In the genomic region with DNA sequence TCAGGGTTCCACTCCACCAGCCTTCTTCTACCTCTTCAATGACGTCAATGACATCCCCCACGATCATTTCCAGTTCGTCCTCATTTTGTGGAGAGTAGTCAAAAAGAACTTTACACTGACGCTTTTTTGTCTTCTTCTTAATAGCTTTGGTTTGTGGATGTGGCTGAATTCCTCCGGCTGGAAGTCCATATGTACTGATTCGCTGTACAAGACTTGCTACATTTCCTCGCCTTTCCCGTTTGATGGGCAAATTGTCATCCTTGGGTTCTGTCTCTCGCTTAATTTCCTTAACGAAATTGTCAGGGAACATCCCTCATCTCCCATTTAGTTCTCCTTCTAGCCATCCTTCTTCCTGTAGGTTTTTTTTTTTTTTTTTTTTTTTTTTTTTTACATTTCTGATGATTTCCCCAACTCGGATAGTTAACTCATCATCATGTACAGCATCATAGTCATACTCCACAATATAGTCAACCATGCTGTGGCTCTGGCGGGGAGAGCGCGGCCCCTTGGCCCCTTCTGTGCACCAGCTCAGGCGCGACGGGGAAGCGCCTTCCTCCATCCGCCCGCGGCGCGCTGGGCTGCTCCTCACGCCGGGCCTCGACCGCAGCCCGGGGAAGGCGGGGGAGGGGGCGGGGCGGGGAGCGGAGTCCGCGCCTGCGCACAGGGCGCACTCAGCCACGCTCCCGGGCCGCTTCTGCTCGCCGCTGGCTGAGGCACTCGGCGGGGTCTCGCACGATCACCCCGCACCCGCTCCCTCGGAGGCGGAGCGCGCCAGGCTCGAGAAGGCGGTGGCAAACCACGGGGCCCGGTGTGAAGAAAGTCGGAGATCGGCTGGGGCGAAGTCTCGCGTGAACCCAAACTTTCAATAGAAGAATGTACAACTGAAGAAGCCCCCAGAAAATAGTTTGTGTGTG, we compare ENCODE assay signal across 8 mouse cellular contexts. TPM values are rescaled to one million over a fixed set of nuclear protein-coding genes. Genes with fewer than 3 reads are reported as not detected.
DNase-seq lines count a peak whose midpoint lies in the region; ATAC-seq and TF ChIP-seq lines count a peak whose summit lies in the region.

No protein-coding gene starts in this region.

- WGBS in forebrain, embryonic 11.5 days: 6% methylated on average over 49 of the region's 60 CpGs
- 7% methylated on average over 59 of the region's 60 CpGs for WGBS in heart, embryonic 16.5 days
- WGBS in liver, postnatal 0 days (ENCODE audit: insufficient replicate concordance): 6% methylated on average over 60 of the region's 60 CpGs
- WGBS in neural tube, embryonic 14.5 days: 5% methylated on average over 55 of the region's 60 CpGs

- peak; percentile 98 for ATAC-seq in forebrain, embryonic 11.5 days (replicated peaks; ENCODE audit: low FRiP score)
- peak; percentile 98 for ATAC-seq in heart, embryonic 16.5 days (replicated peaks; ENCODE audit: extremely low read depth, insufficient read depth, low FRiP score)
- ATAC-seq in liver, postnatal 0 days: peak; percentile 92
- ATAC-seq in neural tube, embryonic 14.5 days (ENCODE audit: low read depth): peak; percentile 94

- TF ChIP-seq EP300 in liver, postnatal 0 days (IDR thresholded peaks at IDR 0.05; ENCODE audit: low read depth): no peak

- no peak overlapping the region for H3K9ac ChIP-seq in forebrain, embryonic 11.5 days (ENCODE audit: low read length)
- H3K9ac ChIP-seq in heart, embryonic 16.5 days (ENCODE audit: low read length): peak overlapping the region; percentile 72
- peak overlapping the region; percentile 53; the same call in 1 of the 2 replicates for H3K9ac ChIP-seq in liver, postnatal 0 days (replicated peaks)
- H3K9ac ChIP-seq in neural tube, embryonic 14.5 days (replicated peaks; ENCODE audit: low read depth, low read length): peak overlapping the region; percentile 39; the same call in 1 of the 2 replicates

- H3K4me3 ChIP-seq in brown adipose tissue, adult 24 weeks (ENCODE audit: insufficient read depth, low read depth, low read length): peak overlapping the region; percentile 78
- peak overlapping the region; percentile 20 for H3K4me3 ChIP-seq in forebrain, embryonic 11.5 days (ENCODE audit: low read depth, low read length)
- H3K4me3 ChIP-seq in heart, embryonic 16.5 days (ENCODE audit: low read length): peak overlapping the region; percentile 56
- peak overlapping the region; percentile 47 for H3K4me3 ChIP-seq in liver, postnatal 0 days (ENCODE audit: low read depth, low read length)
- H3K4me3 ChIP-seq in neural tube, embryonic 14.5 days (ENCODE audit: low read depth, low read length): peak overlapping the region; percentile 34

- H3K36me3 ChIP-seq in forebrain, embryonic 11.5 days (ENCODE audit: control insufficient read depth, insufficient read depth, low read length): no peaks in the 10 kb centered on the region
- H3K36me3 ChIP-seq in heart, embryonic 16.5 days (ENCODE audit: control insufficient read depth, insufficient read depth): no peaks in the 10 kb centered on the region
- no peaks in the 10 kb centered on the region for H3K36me3 ChIP-seq in liver, postnatal 0 days (replicated peaks; ENCODE audit: insufficient read depth, low read length)
- no peaks in the 10 kb centered on the region for H3K36me3 ChIP-seq in neural tube, embryonic 14.5 days (ENCODE audit: control insufficient read depth, insufficient read depth, low read length)

- TF ChIP-seq CTCF in liver, postnatal 0 days (IDR thresholded peaks at IDR 0.05; ENCODE audit: low read depth): no peak

- H3K9me3 ChIP-seq in forebrain, embryonic 11.5 days (ENCODE audit: control insufficient read depth, low read length): no peaks in the 10 kb centered on the region
- no peaks in the 10 kb centered on the region for H3K9me3 ChIP-seq in heart, embryonic 16.5 days (replicated peaks; ENCODE audit: control insufficient read depth, low read length)
- H3K9me3 ChIP-seq in liver, postnatal 0 days (ENCODE audit: low read length): no peaks in the 10 kb centered on the region
- H3K9me3 ChIP-seq in neural tube, embryonic 14.5 days (ENCODE audit: control insufficient read depth, low read length): no peaks in the 10 kb centered on the region

- no peak overlapping the region for H3K27ac ChIP-seq in brown adipose tissue, adult 24 weeks (replicated peaks; ENCODE audit: low read depth, low read length)
- H3K27ac ChIP-seq in forebrain, embryonic 11.5 days (ENCODE audit: low read depth, low read length): no peak overlapping the region
- peak overlapping the region; percentile 57; the same call in 1 of the 2 replicates for H3K27ac ChIP-seq in heart, embryonic 16.5 days (ENCODE audit: low read length)
- H3K27ac ChIP-seq in liver, postnatal 0 days (ENCODE audit: low read depth): no peak overlapping the region
- 0 out of 2 replicates have a peak overlapping the region, but pooled peaks have one; percentile 28 for H3K27ac ChIP-seq in neural tube, embryonic 14.5 days (ENCODE audit: low read depth, low read length)

- H3K4me2 ChIP-seq in forebrain, embryonic 11.5 days (ENCODE audit: low read depth, low read length, severe bottlenecking): peak overlapping the region; percentile 39
- peak overlapping the region; percentile 81 for H3K4me2 ChIP-seq in heart, embryonic 16.5 days (ENCODE audit: low read depth, low read length)
- peak overlapping the region; percentile 73 for H3K4me2 ChIP-seq in liver, postnatal 0 days (ENCODE audit: low read depth, low read length)
- peak overlapping the region; percentile 68 for H3K4me2 ChIP-seq in neural tube, embryonic 14.5 days (ENCODE audit: low read depth, low read length)

- H3K4me1 ChIP-seq in brown adipose tissue, adult 24 weeks (ENCODE audit: control insufficient read depth, insufficient read depth, insufficient read length, low read length): no peaks in the 10 kb centered on the region
- no peaks in the 10 kb centered on the region for H3K4me1 ChIP-seq in forebrain, embryonic 11.5 days (replicated peaks; ENCODE audit: control insufficient read depth, insufficient read depth, low read length)
- H3K4me1 ChIP-seq in heart, embryonic 16.5 days (ENCODE audit: control insufficient read depth, insufficient read depth, low read length): peaks cover 4% of the 10 kb centered on the region
- H3K4me1 ChIP-seq in liver, postnatal 0 days (ENCODE audit: insufficient read depth): no peaks in the 10 kb centered on the region
- no peaks in the 10 kb centered on the region; the same call in 1 of the 2 replicates for H3K4me1 ChIP-seq in neural tube, embryonic 14.5 days (ENCODE audit: control insufficient read depth, insufficient read depth, low read length)

- DNase-seq in CD8-positive naive resting alpha-beta T cell, adult 2 months (ENCODE audit: low read depth in 2 of 2, low spot score in 2 of 2): peak; percentile 18 to 35
- DNase-seq in forebrain, embryonic 11.5 days (ENCODE audit: low spot score): peak; percentile 94
- DNase-seq in kidney, postnatal 25 days: peak; percentile 65 to 83
- peak; percentile 87 for DNase-seq in liver, postnatal 0 days
- peak; percentile 21 for DNase-seq in telencephalon, adult 2 months (ENCODE audit: low read depth, low spot score)

- H3K27me3 ChIP-seq in forebrain, embryonic 11.5 days (ENCODE audit: control insufficient read depth, insufficient read depth, low read length): peaks cover 2% of the 10 kb centered on the region; the same call in 1 of the 2 replicates
- no peaks in the 10 kb centered on the region for H3K27me3 ChIP-seq in heart, embryonic 16.5 days (ENCODE audit: control insufficient read depth, insufficient read depth, low read length)
- H3K27me3 ChIP-seq in liver, postnatal 0 days (ENCODE audit: insufficient read depth, low read length): no peaks in the 10 kb centered on the region
- no peaks in the 10 kb centered on the region for H3K27me3 ChIP-seq in neural tube, embryonic 14.5 days (ENCODE audit: control insufficient read depth, insufficient read depth, low read length)

RNA-seq across cellular contexts. Expression of a gene that starts 12.4 kb away (rescaled TPM):
- 1.1 and 2.2 TPM in 2 replicates for polyA plus RNA-seq in brown adipose tissue, adult 24 weeks (2012; ENCODE audit: insufficient read depth, insufficient read length, missing spikeins)
- 6.6 and 7.4 TPM in 2 replicates for polyA plus RNA-seq in forebrain, embryonic 11.5 days (2014; fragmentation: Nextera tagmentation; extraction: Ambion mirVana)
- polyA plus RNA-seq in heart, embryonic 16.5 days (2015; fragmentation: Nextera tagmentation; extraction: Ambion mirVana): 3.5 and 3.9 TPM in 2 replicates
- 0.54 and 0.56 TPM in 2 replicates for polyA plus RNA-seq in liver, postnatal 0 days (2015; fragmentation: Nextera tagmentation; extraction: Ambion mirVana)
- 7.8 and 9.3 TPM in 2 replicates for polyA plus RNA-seq in neural tube, embryonic 14.5 days (2014; fragmentation: Nextera tagmentation; extraction: Ambion mirVana)

Comparison
In these comparisons a context has a peak if more than half of its experiments do, and no peak if none do; other contexts are left out.
1. DNase-seq: peak in every context shown above with its lines; median percentile 94 in forebrain, embryonic 11.5 days; 87 in liver, postnatal 0 days; 74 in kidney, postnatal 25 days; 26 in CD8-positive naive resting alpha-beta T cell, adult 2 months; 21 in telencephalon, adult 2 months.
2. H3K27ac ChIP-seq: peak in heart, embryonic 16.5 days (single experiment) and neural tube, embryonic 14.5 days (single experiment); none in brown adipose tissue, adult 24 weeks (single experiment), forebrain, embryonic 11.5 days (single experiment) and liver, postnatal 0 days (single experiment).
3. H3K4me3 ChIP-seq: peak in every context shown above with its lines; median percentile 78 in brown adipose tissue, adult 24 weeks; 56 in heart, embryonic 16.5 days; 47 in liver, postnatal 0 days; 34 in neural tube, embryonic 14.5 days; 20 in forebrain, embryonic 11.5 days.
4. Peak in every context shown above with its lines, with median percentiles within 50 percentile points of each other: ATAC-seq and H3K4me2 ChIP-seq.